Mouse (Mus musculus) small intestine, adult 2 months (tissue): Measurements from ENCODE around the gene Meis2.

ENCODE experiments used
- CTCF ChIP-seq: fragments of 200-500 bp; IDR thresholded peaks from 2 replicates; pipeline ENCODE4 v1.5.1; 2012; ENCODE audit warnings: low read depth, mild to moderate bottlenecking, control low read depth, inconsistent platforms, low read length, moderate library complexity, mixed read lengths; ENCODE audit not compliant: insufficient replicate concordance, insufficient read length; ENCODE audit errors: extremely low read depth
- POLR2A ChIP-seq: fragments of 200-500 bp; IDR thresholded peaks from 2 replicates; pipeline ENCODE4 v1.6.1; 2012; ENCODE audit warnings: low read depth, mild to moderate bottlenecking, control low read depth, inconsistent platforms, low read length, moderate library complexity

- TF ChIP-seq CTCF = no peak
- no peak for TF ChIP-seq POLR2A
These were observed 208.2 kb downstream of the Meis2 start for GRCm38 (mm10) chr2:115857123-115858080.
